Comparison of ENCODE assay signal across 10 mouse cellular contexts in the genomic region with DNA sequence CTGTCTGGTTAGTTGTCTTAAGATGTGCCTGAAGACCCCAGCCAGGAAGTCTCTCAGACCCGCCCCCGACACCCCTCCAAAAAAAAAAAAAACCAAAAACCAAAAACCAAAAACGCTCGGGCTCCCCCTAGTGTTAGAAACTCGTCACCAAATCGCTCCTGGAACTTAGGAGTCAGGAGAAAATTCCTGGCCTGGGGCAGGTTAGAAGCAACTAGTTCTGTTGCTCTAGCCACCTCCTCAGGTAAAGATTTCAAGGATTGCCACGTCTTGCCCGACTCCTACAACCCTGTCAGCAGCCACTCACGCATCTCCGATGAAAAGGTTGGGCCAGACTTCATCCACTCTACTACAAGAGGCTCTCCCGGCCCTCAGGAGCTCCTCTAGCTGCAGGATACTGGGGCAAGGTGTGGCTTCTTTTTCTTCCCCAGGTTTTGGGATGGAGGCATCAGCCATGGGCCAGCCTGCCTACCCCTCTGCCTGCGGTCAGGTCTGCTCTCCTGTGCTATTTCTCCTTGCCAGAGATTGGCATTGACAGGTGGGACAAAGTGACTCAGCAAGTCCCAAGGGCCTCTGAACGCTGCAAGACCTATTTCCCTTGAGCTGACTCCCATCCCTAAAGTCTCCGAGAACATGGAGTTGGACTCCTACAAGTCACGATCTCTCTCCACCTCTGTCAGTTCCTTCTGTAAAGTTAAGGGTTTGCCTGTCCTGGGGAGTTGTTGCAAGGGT. TPM values are rescaled to one million over a fixed set of nuclear protein-coding genes. Genes with fewer than 3 reads are reported as not detected.
DNase-seq lines count a peak whose midpoint lies in the region; ATAC-seq and TF ChIP-seq lines count a peak whose summit lies in the region.
"Had no signal": no experiment of that assay in that cellular context is flagged by ENCODE, and none has a peak within 500 bp of the region (broad histone marks: within the 10 kb centered on the region; RNA-seq: fewer than 3 reads in every experiment).

No protein-coding gene starts in this region.

- H3K4me1 ChIP-seq in heart, embryonic 12.5 days (replicated peaks), result peaks cover 9% of the 10 kb centered on the region
- no peaks in the 10 kb centered on the region for H3K4me1 ChIP-seq in embryonic facial prominence, embryonic 11.5 days (ENCODE audit: control insufficient read depth, insufficient read depth, low read length)
- H3K4me1 ChIP-seq in limb, embryonic 14.5 days (ENCODE audit: control insufficient read depth, insufficient read depth, low read length), result peaks cover 12% of the 10 kb centered on the region

- no peaks in the 10 kb centered on the region for H3K36me3 ChIP-seq in heart, embryonic 12.5 days
- H3K36me3 ChIP-seq in embryonic facial prominence, embryonic 11.5 days (replicated peaks; ENCODE audit: control insufficient read depth, insufficient read depth, low read depth, low read length), result no peaks in the 10 kb centered on the region
- no peaks in the 10 kb centered on the region for H3K36me3 ChIP-seq in limb, embryonic 14.5 days (ENCODE audit: control insufficient read depth, insufficient read depth, low read length)

- 37% methylated on average over 15 of the region's 15 CpGs for WGBS in heart, embryonic 12.5 days
- 37% methylated on average over 15 of the region's 15 CpGs for WGBS in embryonic facial prominence, embryonic 11.5 days
- WGBS in limb, embryonic 14.5 days, result 41% methylated on average over 15 of the region's 15 CpGs

- no peak for ATAC-seq in heart, embryonic 12.5 days (ENCODE audit: insufficient number of reproducible peaks, low FRiP score)
- ATAC-seq in embryonic facial prominence, embryonic 11.5 days (replicated peaks; ENCODE audit: insufficient number of reproducible peaks, low FRiP score, low TSS enrichment, low read depth), result no peak
- ATAC-seq in limb, embryonic 14.5 days (ENCODE audit: low FRiP score, low read depth), result no peak
- no peak for ATAC-seq in megakaryocyte progenitor cell, adult 5-6 weeks (replicated peaks; ENCODE audit: poor library complexity)

- H3K27ac ChIP-seq in heart, embryonic 12.5 days (ENCODE audit: poor library complexity, severe bottlenecking), result no peak overlapping the region
- no peak overlapping the region for H3K27ac ChIP-seq in embryonic facial prominence, embryonic 11.5 days (replicated peaks; ENCODE audit: low read depth, low read length)
- no peak overlapping the region for H3K27ac ChIP-seq in limb, embryonic 14.5 days (replicated peaks; ENCODE audit: low read depth, low read length)
- H3K27ac ChIP-seq: macrophage had no signal

- H3K27me3 ChIP-seq in heart, embryonic 12.5 days (replicated peaks), result 0 out of 2 replicates have a peak, but pooled peaks cover 3% of the 10 kb centered on the region
- no peaks in the 10 kb centered on the region for H3K27me3 ChIP-seq in embryonic facial prominence, embryonic 11.5 days (ENCODE audit: control insufficient read depth, insufficient read depth, low read length)
- H3K27me3 ChIP-seq in limb, embryonic 14.5 days (ENCODE audit: control insufficient read depth, insufficient read depth, low read length), result no peaks in the 10 kb centered on the region

- no peak overlapping the region for H3K4me2 ChIP-seq in heart, embryonic 12.5 days
- H3K4me2 ChIP-seq in embryonic facial prominence, embryonic 11.5 days (ENCODE audit: low read depth, low read length), result no peak overlapping the region
- no peak overlapping the region for H3K4me2 ChIP-seq in limb, embryonic 14.5 days (replicated peaks; ENCODE audit: low read depth, low read length, severe bottlenecking)

- no peak overlapping the region for H3K4me3 ChIP-seq in heart, embryonic 12.5 days
- H3K4me3 ChIP-seq in embryonic facial prominence, embryonic 11.5 days (ENCODE audit: low read depth, low read length), result no peak overlapping the region
- H3K4me3 ChIP-seq in limb, embryonic 14.5 days (replicated peaks; ENCODE audit: low read length), result no peak overlapping the region

- TF ChIP-seq POLR2A in limb, embryonic 14.5 days (IDR thresholded peaks at IDR 0.05; ENCODE audit: borderline replicate concordance, extremely low read depth, insufficient read depth, insufficient read length), result no peak

- DNase-seq in heart, adult 11 months, result peak; percentile 94
- peak; percentile 36 for DNase-seq in ovary, postnatal 14 days (ENCODE audit: low spot score)
- DNase-seq in ovary, postnatal 10 days (ENCODE audit: low spot score), result no peak
- peak; percentile 68 for DNase-seq in ZHBTc4 (ENCODE audit: low read depth, low spot score)
- peak; percentile 76 for DNase-seq in embryonic facial prominence, embryonic 11.5 days (ENCODE audit: low spot score)
- DNase-seq in limb, embryonic 14.5 days (ENCODE audit: low spot score), result peak; percentile 64

- no peaks in the 10 kb centered on the region for H3K9me3 ChIP-seq in heart, embryonic 12.5 days (replicated peaks)
- no peaks in the 10 kb centered on the region for H3K9me3 ChIP-seq in embryonic facial prominence, embryonic 11.5 days (replicated peaks; ENCODE audit: control insufficient read depth, low read length)
- no peaks in the 10 kb centered on the region for H3K9me3 ChIP-seq in limb, embryonic 14.5 days (ENCODE audit: control insufficient read depth, low read length)

- H3K9ac ChIP-seq in heart, embryonic 12.5 days, result no peak overlapping the region
- H3K9ac ChIP-seq in embryonic facial prominence, embryonic 11.5 days (replicated peaks; ENCODE audit: low read length), result no peak overlapping the region
- no peak overlapping the region for H3K9ac ChIP-seq in limb, embryonic 14.5 days (ENCODE audit: low read depth, low read length, severe bottlenecking)

RNA-seq across cellular contexts. Expression of gene Samd8, which starts 2.0 kb away (rescaled TPM):
- 11.6 and 11.7 TPM in 2 replicates for polyA plus RNA-seq in heart, embryonic 12.5 days (2016; fragmentation: Nextera tagmentation; extraction: Ambion mirVana)
- 11.9 and 13.8 TPM in 2 replicates for polyA plus RNA-seq in embryonic facial prominence, embryonic 11.5 days (2014; fragmentation: Nextera tagmentation; extraction: Ambion mirVana)
- 11.4 and 15.1 TPM in 2 replicates for polyA plus RNA-seq in limb, embryonic 14.5 days (2012; rRNA removed)
- 12.1 and 12.3 TPM in 2 replicates for polyA plus RNA-seq in limb, embryonic 14.5 days (2014; fragmentation: Nextera tagmentation; extraction: Ambion mirVana)
- 6.2 and 10.3 TPM in 2 replicates for total RNA-seq in megakaryocyte progenitor cell, adult 5-6 weeks (2015)
- total RNA-seq in megakaryocyte progenitor cell, adult 5-6 weeks (2017), result 4.4 and 8.7 TPM in 2 replicates

RNA-seq across cellular contexts. Expression of gene Dusp13, which starts 2.7 kb away (rescaled TPM):
- 0.23 TPM in 1 of 2 replicates, not detected in the other for polyA plus RNA-seq in heart, embryonic 12.5 days (2016; fragmentation: Nextera tagmentation; extraction: Ambion mirVana)
- not detected in 2 replicates for polyA plus RNA-seq in embryonic facial prominence, embryonic 11.5 days (2014; fragmentation: Nextera tagmentation; extraction: Ambion mirVana)
- polyA plus RNA-seq in limb, embryonic 14.5 days (2012; rRNA removed), result 1.5 TPM in 2 replicates
- 0.55 TPM in 1 of 2 replicates, not detected in the other for polyA plus RNA-seq in limb, embryonic 14.5 days (2014; fragmentation: Nextera tagmentation; extraction: Ambion mirVana)
- total RNA-seq in megakaryocyte progenitor cell, adult 5-6 weeks (2015), result not detected in 2 replicates
- total RNA-seq in megakaryocyte progenitor cell, adult 5-6 weeks (2017), result not detected in 2 replicates
- polyA plus RNA-seq: heart, embryonic 14.5 days had no signal

RNA-seq across cellular contexts. Expression of gene Dupd1, which starts 33.9 kb away (rescaled TPM):
- 0.17 and 0.23 TPM in 2 replicates for polyA plus RNA-seq in heart, embryonic 12.5 days (2016; fragmentation: Nextera tagmentation; extraction: Ambion mirVana)
- polyA plus RNA-seq in embryonic facial prominence, embryonic 11.5 days (2014; fragmentation: Nextera tagmentation; extraction: Ambion mirVana), result 0.18 and 0.31 TPM in 2 replicates
- polyA plus RNA-seq in limb, embryonic 14.5 days (2012; rRNA removed), result 0.47 and 0.50 TPM in 2 replicates
- 0.76 and 0.82 TPM in 2 replicates for polyA plus RNA-seq in limb, embryonic 14.5 days (2014; fragmentation: Nextera tagmentation; extraction: Ambion mirVana)
- total RNA-seq in megakaryocyte progenitor cell, adult 5-6 weeks (2015), result not detected in 2 replicates
- total RNA-seq in megakaryocyte progenitor cell, adult 5-6 weeks (2017), result not detected in 2 replicates
- polyA plus RNA-seq: macrophage had no signal
